Mouse (Mus musculus): Measurements from ENCODE around the gene Rsad1. TPM values are rescaled to one million over a fixed set of nuclear protein-coding genes. Genes with fewer than 3 reads are reported as not detected.

The Rsad1 gene
- polyA plus RNA-seq, 1 experiment: 16.9 TPM

DNA sequence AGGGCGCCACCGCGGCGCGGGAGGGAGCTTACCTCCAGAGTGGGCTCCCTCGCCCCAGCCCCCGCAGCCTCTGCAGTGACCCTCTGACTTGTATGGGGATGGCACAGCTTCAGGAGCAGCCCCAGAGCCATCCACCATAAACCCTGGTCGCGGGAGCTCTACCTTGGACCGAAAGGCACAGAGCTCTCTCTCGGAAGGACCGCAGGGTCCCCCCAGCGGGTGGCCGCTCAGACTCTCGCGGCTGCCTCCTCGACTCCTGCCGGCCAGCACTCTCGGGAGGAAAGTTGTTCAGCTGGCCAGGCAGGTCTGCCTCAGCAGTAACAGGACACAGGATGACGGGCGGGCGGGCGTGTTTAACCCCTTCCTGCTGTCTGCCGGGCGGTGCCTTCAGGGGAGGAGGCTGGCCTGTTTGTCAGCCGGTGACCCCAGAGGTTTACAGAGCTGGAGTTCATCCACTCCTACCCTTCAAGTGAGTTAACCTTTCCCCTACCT, 49.3 kb downstream of the Rsad1 start, which contains the start of gene Epn3:
Epn3 (minus strand) TSS at position 314 of the 492 bp plus-strand sequence.
- H3K4me3 ChIP-seq (ENCODE audit: insufficient read depth, low read length): no peak within 1 kb of the TSS
- no peak within 1 kb of the TSS for H3K27ac ChIP-seq (ENCODE audit: insufficient read depth, low read length)
- no peaks in the 10 kb centered on the region; the same call in 1 of the 2 replicates for H3K4me1 ChIP-seq (ENCODE audit: control insufficient read depth, insufficient read depth, low read length)
- TF ChIP-seq CTCF (IDR thresholded peaks at IDR 0.05; ENCODE audit: extremely low read depth, insufficient read depth, low read length) (no peak), POLR2A (IDR thresholded peaks at IDR 0.05; ENCODE audit: extremely low read depth, insufficient read depth, low read length) (no peak)

DNA sequence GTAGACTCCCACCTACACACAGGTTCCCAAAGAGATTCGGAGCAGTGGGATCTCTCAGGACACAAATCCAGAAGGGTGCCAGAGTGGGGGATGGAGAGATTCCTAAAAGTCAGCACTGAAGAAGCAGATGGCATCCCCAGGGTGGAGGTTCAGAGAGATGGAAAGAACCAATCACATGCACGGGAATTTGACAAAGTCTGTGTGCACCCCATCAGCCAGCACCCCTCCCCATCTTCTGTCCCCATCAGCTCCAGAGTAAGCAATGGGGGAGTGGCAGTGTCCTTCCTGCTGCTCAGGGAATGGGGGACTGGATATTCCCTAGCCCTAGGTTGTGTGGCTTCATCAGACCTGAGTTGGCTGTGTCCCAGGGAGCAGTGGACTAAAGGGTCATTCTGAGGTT, 50.0 kb downstream of the Rsad1 start:
- Histone ChIP-seq H3K27ac (ENCODE audit: insufficient read depth, low read length) (no peak overlapping the region), H3K4me1 (ENCODE audit: control insufficient read depth, insufficient read depth, low read length) (no peaks in the 10 kb centered on the region; the same call in 1 of the 2 replicates), H3K4me3 (ENCODE audit: insufficient read depth, low read length) (no peak overlapping the region)
- no peak for TF ChIP-seq CTCF (IDR thresholded peaks at IDR 0.05; ENCODE audit: extremely low read depth, insufficient read depth, low read length)
- no peak for TF ChIP-seq POLR2A (IDR thresholded peaks at IDR 0.05; ENCODE audit: extremely low read depth, insufficient read depth, low read length)

DNA sequence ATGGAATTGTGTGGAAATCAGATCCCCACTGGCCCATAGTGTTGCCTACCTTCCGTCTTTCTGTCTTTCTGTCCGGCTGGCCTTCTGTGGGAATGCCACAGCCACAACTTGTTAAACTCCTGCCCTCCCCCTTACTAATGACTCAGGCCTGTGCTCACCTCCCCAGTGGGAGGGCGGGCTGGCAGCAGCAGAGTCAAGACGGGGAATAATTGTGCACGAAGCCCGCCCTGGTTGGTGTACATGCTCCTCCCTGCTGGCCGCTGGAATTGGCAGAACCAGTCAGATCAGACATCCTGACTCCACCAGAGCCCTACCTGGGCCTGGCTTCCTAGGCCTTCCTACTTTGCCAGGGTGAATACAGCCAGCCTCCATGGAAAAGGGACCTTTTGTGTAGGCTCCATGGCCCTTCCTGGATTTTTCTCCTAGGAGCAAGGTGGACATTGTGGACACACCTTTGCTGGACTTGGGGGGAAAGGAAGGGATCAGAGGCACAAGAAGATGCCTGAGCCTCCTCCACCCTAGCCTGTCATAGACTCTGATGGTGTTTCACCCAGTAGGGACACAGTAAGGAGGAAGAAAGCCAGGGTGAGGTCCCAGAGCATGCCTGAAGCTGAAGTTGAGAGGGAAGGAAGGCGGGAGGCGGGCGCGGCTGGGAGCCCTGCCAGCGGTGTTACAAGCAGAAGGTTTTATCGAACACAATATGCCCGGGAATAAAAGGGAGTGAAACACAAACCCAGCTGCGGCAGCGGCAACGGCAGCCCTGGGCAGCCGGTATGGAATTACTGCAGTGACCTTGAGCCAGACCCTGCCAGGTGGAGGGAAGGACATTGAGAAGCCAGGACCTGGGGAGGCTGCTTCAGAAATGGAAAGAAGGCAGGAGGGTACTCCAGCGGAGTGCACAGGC, 50.7 kb downstream of the Rsad1 start:
- TF ChIP-seq POLR2A (IDR thresholded peaks at IDR 0.05; ENCODE audit: extremely low read depth, insufficient read depth, low read length): no peak
- TF ChIP-seq CTCF (IDR thresholded peaks at IDR 0.05; ENCODE audit: extremely low read depth, insufficient read depth, low read length): no peak

DNA sequence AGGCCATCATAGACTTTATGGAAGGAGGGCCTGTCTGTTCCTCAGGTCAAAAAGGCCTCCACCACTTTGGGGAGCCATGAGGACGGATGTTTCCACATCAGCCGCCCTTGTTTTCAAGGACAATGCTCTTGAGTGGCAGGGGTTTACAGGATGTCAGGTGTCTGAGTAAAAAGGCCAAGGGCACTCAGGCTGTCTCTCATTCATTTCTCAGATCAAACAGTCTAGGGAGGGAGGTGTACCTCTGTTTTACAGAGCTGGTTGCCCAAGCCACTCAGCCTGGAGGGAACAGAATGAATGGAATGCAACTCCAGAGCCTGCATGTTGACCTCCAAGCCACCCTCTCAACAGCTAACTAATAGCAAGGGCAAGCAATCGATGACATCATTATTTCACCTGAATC, 53.6 kb downstream of the Rsad1 start:
- no peak for TF ChIP-seq POLR2A (IDR thresholded peaks at IDR 0.05; ENCODE audit: extremely low read depth, insufficient read depth, low read length)
- no peaks in the 10 kb centered on the region; the same call in 1 of the 2 replicates for H3K4me1 ChIP-seq (ENCODE audit: control insufficient read depth, insufficient read depth, low read length)
- no peak overlapping the region for H3K27ac ChIP-seq (ENCODE audit: insufficient read depth, low read length)
- no peak overlapping the region for H3K4me3 ChIP-seq (ENCODE audit: insufficient read depth, low read length)

More for the DNA sequence above, 50.7 kb downstream of the Rsad1 start:
- H3K27ac ChIP-seq (ENCODE audit: insufficient read depth, low read length): no peak overlapping the region
- no peaks in the 10 kb centered on the region; the same call in 1 of the 2 replicates for H3K4me1 ChIP-seq (ENCODE audit: control insufficient read depth, insufficient read depth, low read length)
- no peak overlapping the region for H3K4me3 ChIP-seq (ENCODE audit: insufficient read depth, low read length)

DNA sequence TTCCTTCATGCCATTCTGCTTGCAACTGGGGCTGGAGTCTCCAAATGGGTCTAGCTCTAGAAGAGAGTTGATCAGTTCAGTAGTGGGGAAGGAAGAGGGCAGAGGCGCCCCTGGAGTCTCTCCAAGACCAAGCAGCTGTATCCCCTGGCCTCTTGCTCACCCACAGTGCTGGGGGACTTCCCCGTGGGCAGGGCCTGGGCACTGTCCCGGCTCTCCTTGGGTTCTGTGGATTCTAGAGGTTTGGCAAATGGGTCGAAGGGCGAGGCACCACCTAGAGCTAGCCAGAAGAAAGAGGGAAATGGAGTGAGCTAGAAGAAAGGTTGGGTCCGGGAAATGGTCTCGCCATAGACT, 57.3 kb downstream of the Rsad1 start:
- no peak for TF ChIP-seq POLR2A (IDR thresholded peaks at IDR 0.05; ENCODE audit: extremely low read depth, insufficient read depth, low read length)
- TF ChIP-seq CTCF (IDR thresholded peaks at IDR 0.05; ENCODE audit: extremely low read depth, insufficient read depth, low read length): no peak
- no peak overlapping the region for H3K27ac ChIP-seq (ENCODE audit: insufficient read depth, low read length)
- no peak overlapping the region; the same call in 1 of the 2 replicates for H3K4me3 ChIP-seq (ENCODE audit: insufficient read depth, low read length)
- no peaks in the 10 kb centered on the region for H3K4me1 ChIP-seq (ENCODE audit: control insufficient read depth, insufficient read depth, low read length)

DNA sequence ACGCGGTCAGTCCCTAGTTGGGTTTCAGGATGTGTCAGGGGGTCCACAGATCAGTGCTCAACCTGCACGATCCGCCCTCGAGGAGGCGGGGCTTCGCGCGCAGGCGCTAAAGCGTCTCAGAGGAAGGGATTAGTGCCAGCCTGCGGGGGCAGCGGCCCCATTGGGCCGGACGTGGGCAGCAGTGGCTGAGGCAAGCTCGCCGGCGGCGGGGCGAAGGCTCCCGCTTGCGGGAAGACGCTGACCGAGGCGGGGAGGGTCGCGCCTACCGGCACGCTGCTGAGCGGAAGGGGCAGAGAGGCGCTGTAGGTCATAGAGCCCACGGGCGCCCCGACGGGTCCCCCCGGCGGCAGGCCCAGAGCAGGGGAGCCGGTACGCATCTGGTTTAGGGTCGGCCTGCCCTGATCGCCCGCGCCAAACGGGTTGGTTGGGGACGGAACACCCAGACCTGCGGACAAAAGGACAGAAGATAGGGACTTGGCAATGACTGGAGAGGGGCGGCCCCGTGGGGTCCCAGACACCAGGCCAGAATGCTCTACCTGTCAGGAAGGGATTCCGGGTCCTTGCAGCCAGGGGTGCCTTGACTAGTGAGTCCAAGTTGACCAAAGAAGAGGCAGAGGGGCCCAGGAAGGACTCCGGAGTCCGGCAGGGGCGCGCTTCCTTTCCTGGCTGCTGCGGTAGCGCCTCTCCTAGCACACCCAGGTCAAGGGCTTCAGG, 57.9 kb downstream of the Rsad1 start:
- TF ChIP-seq POLR2A (IDR thresholded peaks at IDR 0.05; ENCODE audit: extremely low read depth, insufficient read depth, low read length): peak; percentile 36; the same call in 1 of the 2 replicates
- no peak for TF ChIP-seq CTCF (IDR thresholded peaks at IDR 0.05; ENCODE audit: extremely low read depth, insufficient read depth, low read length)
- H3K27ac ChIP-seq (ENCODE audit: insufficient read depth, low read length): no peak overlapping the region

More for the DNA sequence above, 57.9 kb downstream of the Rsad1 start:
- Histone ChIP-seq H3K4me1 (ENCODE audit: control insufficient read depth, insufficient read depth, low read length) (no peaks in the 10 kb centered on the region), H3K4me3 (ENCODE audit: insufficient read depth, low read length) (peak overlapping the region; percentile 16)

Other genes with a start within 250 kb of the Rsad1 start
- 138 and 160 TPM in 2 replicates for gene Luc7l3, start 227.3 kb downstream of the Rsad1 start, polyA plus RNA-seq (2012; rRNA removed)
- 160 and 165 TPM in 2 replicates for gene Ankrd40, start 221.3 kb downstream of the Rsad1 start, polyA plus RNA-seq (2012; rRNA removed)
- gene Abcc3, start 156.3 kb downstream of the Rsad1 start, polyA plus RNA-seq (2012; rRNA removed): 1.6 and 2.0 TPM in 2 replicates
- gene Cacna1g, start 75.1 kb downstream of the Rsad1 start, polyA plus RNA-seq (2012; rRNA removed): 137 and 159 TPM in 2 replicates
- gene Spata20, start 63.1 kb downstream of the Rsad1 start, polyA plus RNA-seq (2012; rRNA removed): 0.15 and 0.25 TPM in 2 replicates
- gene Epn3, start 49.3 kb downstream of the Rsad1 start, polyA plus RNA-seq (2012; rRNA removed): 0.76 and 0.98 TPM in 2 replicates
- 2.4 and 2.5 TPM in 2 replicates for gene Mycbpap, start 27.5 kb downstream of the Rsad1 start, polyA plus RNA-seq (2012; rRNA removed)
- 0.08 and 0.15 TPM in 2 replicates for gene Chad, start 15.8 kb upstream of the Rsad1 start, polyA plus RNA-seq (2012; rRNA removed)
- 15.2 and 15.8 TPM in 2 replicates for gene Acsf2, start 52.6 kb upstream of the Rsad1 start, polyA plus RNA-seq (2012; rRNA removed)
- 70.9 and 71.8 TPM in 2 replicates for gene Lrrc59, start 80.5 kb upstream of the Rsad1 start, polyA plus RNA-seq (2012; rRNA removed)
- gene Mrpl27, start 104.5 kb upstream of the Rsad1 start, polyA plus RNA-seq (2012; rRNA removed): 122 and 130 TPM in 2 replicates
- 0.17 TPM in 2 replicates for gene Eme1, start 104.7 kb upstream of the Rsad1 start, polyA plus RNA-seq (2012; rRNA removed)
- 21.2 and 22.3 TPM in 2 replicates for gene Xylt2, start 128.3 kb upstream of the Rsad1 start, polyA plus RNA-seq (2012; rRNA removed)
- not detected in 2 replicates for gene Gm11541, start 155.2 kb upstream of the Rsad1 start, polyA plus RNA-seq (2012; rRNA removed)
- gene Cdc34b, start 192.5 kb upstream of the Rsad1 start, polyA plus RNA-seq (2012; rRNA removed): 0.08 and 0.13 TPM in 2 replicates
- not detected in 2 replicates for gene Tmem92, start 233.4 kb upstream of the Rsad1 start, polyA plus RNA-seq (2012; rRNA removed)